Mouse (Mus musculus) lung, adult 2 months (tissue): Measurements from ENCODE around the gene 2310022A10Rik.

Experiments used
- CTCF ChIP-seq: fragments of 200-500 bp; IDR thresholded peaks from 2 replicates; pipeline ENCODE4 v1.5.1; 2011; ENCODE audit warnings: mild to moderate bottlenecking, low read length, control low read depth; ENCODE audit not compliant: insufficient read depth
- POLR2A ChIP-seq: fragments of 200-500 bp; IDR thresholded peaks from 2 replicates; pipeline ENCODE4 v1.6.1; 2011; ENCODE audit warnings: low read depth, mild to moderate bottlenecking, control low read depth, low read length, borderline replicate concordance; ENCODE audit errors: extremely low read depth

GRCm38 (mm10) chr7:27510809-27511208, 42.2 kb upstream of the 2310022A10Rik start:
- no peak for TF ChIP-seq POLR2A
- TF ChIP-seq CTCF: no peak
